Mouse (Mus musculus) brain, embryonic 14.5 days (tissue): ENCODE measurements around the gene Psmb1.

Source experiments
- CTCF ChIP-seq: fragments of 200-500 bp; IDR thresholded peaks from 2 replicates; pipeline ENCODE4 v1.5.1; 2012; ENCODE audit warnings: inconsistent platforms, mild to moderate bottlenecking, moderate library complexity, borderline replicate concordance; ENCODE audit not compliant: insufficient read depth, insufficient read length; ENCODE audit errors: extremely low read depth
- POLR2A ChIP-seq: fragments of 200-500 bp; IDR thresholded peaks from 2 replicates; pipeline ENCODE4 v1.6.1; 2012; ENCODE audit warnings: mild to moderate bottlenecking, inconsistent platforms, borderline replicate concordance; ENCODE audit not compliant: poor library complexity, insufficient read depth, insufficient read length, severe bottlenecking; ENCODE audit errors: extremely low read depth

DNA sequence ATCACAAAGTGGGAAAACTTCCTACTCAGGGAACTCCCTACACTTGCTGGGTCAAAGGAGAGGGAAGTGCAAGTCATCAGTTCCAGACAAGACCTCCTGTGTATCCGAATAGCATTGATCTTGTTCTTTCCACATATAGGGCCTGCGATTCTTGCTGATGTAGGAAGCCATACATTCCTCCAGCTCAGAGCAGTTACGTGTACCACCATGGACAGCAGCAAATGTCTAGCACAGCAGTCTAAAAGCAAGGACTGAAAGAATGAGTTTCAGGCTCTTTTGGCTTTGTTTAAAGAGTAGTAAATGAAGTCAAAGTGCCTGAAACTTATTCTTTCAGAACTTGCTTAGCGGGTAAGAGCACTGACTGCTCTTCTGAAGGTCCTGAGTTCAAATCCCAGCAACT is 44.3 kb downstream of the Psmb1 start:
- TF ChIP-seq CTCF (no peak), POLR2A (no peak)
